Mouse (Mus musculus) lung, postnatal 0 days (tissue): ENCODE results near the gene Clasrp. TPM values are rescaled to one million over a fixed set of nuclear protein-coding genes. Genes with fewer than 3 reads are reported as not detected.

Experiments used
- ATAC-seq: fragments of 200-750 bp; cut with Nextera tagmentation; 2 replicates; pipeline ENCODE4 v1.8.0; 2017; ENCODE audit warnings: moderate library complexity
- DNase-seq: peaks from one replicate; pipeline ENCODE4 v3.0.0-alpha.2; 2016; ENCODE audit warnings: low spot score
- H3K27ac ChIP-seq: fragments of 300-500 bp; sonication (generic); 2 replicates; pipeline ENCODE4 v1.5.1; 2014; ENCODE audit warnings: antibody characterized with exemption, mild to moderate bottlenecking, low read length, mixed read lengths
- H3K27me3 ChIP-seq: fragments of 300-500 bp; sonication (generic); replicated peaks from 2 replicates; pipeline ENCODE4 v1.6.1; 2014; ENCODE audit warnings: low read length, mixed read lengths; ENCODE audit not compliant: insufficient read depth
- H3K36me3 ChIP-seq: fragments of 300-500 bp; sonication (generic); 2 replicates; pipeline ENCODE4 v1.6.1; 2014; ENCODE audit warnings: low read length, mixed read lengths; ENCODE audit not compliant: insufficient read depth
- H3K4me1 ChIP-seq: fragments of 300-500 bp; sonication (generic); 2 replicates; pipeline ENCODE4 v1.6.1; 2014; ENCODE audit warnings: antibody characterized with exemption, low read depth, low read length, mixed read lengths; ENCODE audit not compliant: insufficient read depth
- H3K4me2 ChIP-seq: fragments of 300-500 bp; sonication (generic); replicated peaks from 2 replicates; pipeline ENCODE4 v1.6.1; 2014; ENCODE audit warnings: low read depth, mild to moderate bottlenecking, low read length, moderate library complexity, mixed read lengths
- H3K4me3 ChIP-seq: fragments of 300-500 bp; sonication (generic); 2 replicates; pipeline ENCODE4 v1.5.1; 2014; ENCODE audit warnings: low read depth, low read length
- H3K9ac ChIP-seq: fragments of 300-500 bp; sonication (generic); replicated peaks from 2 replicates; pipeline ENCODE4 v1.6.1; 2014; ENCODE audit warnings: low read depth, mild to moderate bottlenecking
- H3K9me3 ChIP-seq: fragments of 300-500 bp; sonication (generic); 2 replicates; pipeline ENCODE4 v1.6.1; 2016; ENCODE audit warnings: low read length, mixed read lengths
- CTCF ChIP-seq: IDR thresholded peaks from 2 replicates; pipeline ENCODE4 v1.5.1; 2016; ENCODE audit warnings: antibody characterized with exemption, mild to moderate bottlenecking
- EP300 ChIP-seq: IDR thresholded peaks from 2 replicates; pipeline ENCODE4 v1.6.1; 2016; ENCODE audit warnings: antibody characterized with exemption, mild to moderate bottlenecking, control low read depth
- WGBS: fragments of 180-500 bp; shearing (Covaris S2); extraction: QIAGEN DNeasy Blood & Tissue Kit; methylation state at CpG from one replicate; pipeline ENCODE4 v1.1.7; 2014; 5-methylcytosine and 5-hydroxymethylcytosine counted together
- polyA plus RNA-seq: library from polyadenylated mRNA; unstranded; fragments of >200 nt; fragmentation: Nextera tagmentation; extraction: Ambion mirVana; gene quantifications from 2 replicates; pipeline ENCODE4 v1.2.1, GENCODE M21; 2015

Gene Clasrp
- polyA plus RNA-seq, 1 experiment from 2014 or later: 22.6 TPM

DNA sequence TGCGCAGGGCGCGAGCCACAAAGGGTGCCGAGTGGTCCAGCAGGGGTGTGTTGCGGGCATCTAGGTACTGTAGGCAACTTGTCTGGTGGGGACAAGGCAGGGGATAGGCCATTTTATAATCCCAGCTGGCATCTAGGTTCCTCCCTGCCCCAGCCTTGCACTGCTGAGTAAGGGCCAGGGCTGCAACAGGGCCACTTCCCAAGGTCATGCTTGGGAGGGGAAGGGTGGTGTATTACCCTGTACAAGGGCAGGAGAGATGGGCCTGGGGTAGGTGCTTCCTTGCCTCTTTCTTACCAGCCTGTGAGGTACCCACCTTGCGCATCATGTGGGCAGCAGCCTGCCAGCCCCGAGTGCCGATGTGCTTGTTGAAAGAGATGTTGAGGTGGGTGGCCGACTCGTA, 69.6 kb downstream of the Clasrp start:
- H3K9me3 ChIP-seq: no peaks in the 10 kb centered on the region
- H3K27ac ChIP-seq: no peak overlapping the region
- no peak overlapping the region for H3K9ac ChIP-seq
- H3K4me1 ChIP-seq: no peaks in the 10 kb centered on the region
- no peak overlapping the region for H3K4me3 ChIP-seq
- DNase-seq (no peak), ATAC-seq (no peak)
- no peak for TF ChIP-seq EP300
- TF ChIP-seq CTCF: no peak
- no peaks in the 10 kb centered on the region for H3K27me3 ChIP-seq
- no peak overlapping the region for H3K4me2 ChIP-seq
- WGBS: 92% methylated on average over 10 of the region's 10 CpGs
- H3K36me3 ChIP-seq: peaks cover 26% of the 10 kb centered on the region

DNA sequence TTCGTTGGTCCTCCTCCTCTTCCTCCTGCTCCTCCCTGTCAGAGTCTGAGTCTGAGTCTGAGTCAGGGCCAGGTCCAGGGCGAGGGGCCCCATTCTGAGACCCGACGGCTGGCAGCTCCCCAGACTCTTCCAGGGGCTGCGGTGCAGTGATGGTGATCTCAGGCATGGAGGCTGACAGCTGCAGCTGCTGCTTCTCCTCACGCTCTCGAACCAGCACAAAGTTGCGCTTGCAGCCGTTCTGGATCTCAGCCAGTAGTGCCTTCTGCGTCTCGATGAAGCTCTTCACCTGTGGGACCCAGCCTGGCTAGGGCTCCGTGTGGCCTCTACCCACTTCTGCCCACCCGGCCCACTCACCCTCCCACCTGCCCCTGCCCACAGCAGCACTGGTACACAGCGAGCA, 72.0 kb downstream of the Clasrp start:
- TF ChIP-seq CTCF (no peak), EP300 (no peak)
- no peaks in the 10 kb centered on the region for H3K9me3 ChIP-seq
- 76% methylated on average over 14 of the region's 14 CpGs for WGBS
- no peak overlapping the region for H3K4me2 ChIP-seq
- H3K36me3 ChIP-seq: peaks cover 26% of the 10 kb centered on the region
- no peak overlapping the region for H3K4me3 ChIP-seq
- DNase-seq (no peak), ATAC-seq (no peak)
- H3K27me3 ChIP-seq: no peaks in the 10 kb centered on the region
- no peaks in the 10 kb centered on the region for H3K4me1 ChIP-seq
- no peak overlapping the region for H3K9ac ChIP-seq
- no peak overlapping the region for H3K27ac ChIP-seq

DNA sequence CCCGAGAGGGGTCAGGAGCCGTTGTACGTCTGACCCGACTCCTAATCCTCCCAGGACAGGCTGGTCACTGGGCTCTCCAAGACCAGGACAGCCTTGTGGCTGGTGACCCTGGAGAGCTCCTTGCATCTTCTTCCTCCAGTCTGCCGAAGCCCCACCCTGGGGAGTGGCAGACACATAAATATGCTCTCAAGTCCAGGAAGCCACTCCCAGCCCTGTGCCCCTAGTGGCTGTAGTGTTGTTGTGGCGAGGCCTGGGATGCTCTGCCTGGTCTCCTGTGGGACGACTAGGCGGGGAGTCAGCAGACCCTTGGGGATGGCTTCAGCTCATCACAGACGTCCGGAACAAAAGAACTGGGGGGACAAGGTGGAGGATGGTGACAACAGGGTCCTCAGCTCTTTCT, 73.2 kb downstream of the Clasrp start:
- DNase-seq (peak; percentile 37), ATAC-seq (peak; percentile 44)
- WGBS: 67% methylated on average over 10 of the region's 10 CpGs
- Histone ChIP-seq H3K4me1 (no peaks in the 10 kb centered on the region), H3K27ac (no peak overlapping the region), H3K4me2 (no peak overlapping the region), H3K36me3 (peaks cover 26% of the 10 kb centered on the region), H3K27me3 (no peaks in the 10 kb centered on the region), H3K9ac (no peak overlapping the region), H3K9me3 (no peaks in the 10 kb centered on the region), H3K4me3 (no peak overlapping the region)
- TF ChIP-seq EP300 (no peak), CTCF (peak; percentile 56)

Other genes with a start within 250 kb of the Clasrp start
- 6.5 and 7.6 TPM in 2 replicates for gene Cd3eap, start 245.0 kb downstream of the Clasrp start, polyA plus RNA-seq
- 4.1 and 4.2 TPM in 2 replicates for gene Ppp1r13l, start 244.7 kb downstream of the Clasrp start, polyA plus RNA-seq
- 8.9 and 9.4 TPM in 2 replicates for gene Ercc2, start 222.5 kb downstream of the Clasrp start, polyA plus RNA-seq
- 28.1 and 31.4 TPM in 2 replicates for gene Klc3, start 200.4 kb downstream of the Clasrp start, polyA plus RNA-seq
- 34.0 and 42.4 TPM in 2 replicates for gene Ckm, start 199.7 kb downstream of the Clasrp start, polyA plus RNA-seq
- gene Mark4, start 145.7 kb downstream of the Clasrp start, polyA plus RNA-seq: 7.4 and 7.9 TPM in 2 replicates
- 1.1 and 1.4 TPM in 2 replicates for gene Exoc3l2, start 141.2 kb downstream of the Clasrp start, polyA plus RNA-seq
- gene Bloc1s3, start 96.1 kb downstream of the Clasrp start, polyA plus RNA-seq: 2.6 and 3.0 TPM in 2 replicates
- gene Trappc6a, start 96.1 kb downstream of the Clasrp start, polyA plus RNA-seq: 85.5 and 91.9 TPM in 2 replicates
- 0.05 and 0.15 TPM in 2 replicates for gene Nkpd1, start 86.6 kb downstream of the Clasrp start, polyA plus RNA-seq
- 19.1 and 20.3 TPM in 2 replicates for gene Ppp1r37, start 41.4 kb downstream of the Clasrp start, polyA plus RNA-seq
- gene Zfp296, start 27.2 kb downstream of the Clasrp start, polyA plus RNA-seq: 0.76 and 0.88 TPM in 2 replicates
- 161 and 163 TPM in 2 replicates for gene Gemin7, start 26.9 kb downstream of the Clasrp start, polyA plus RNA-seq
- gene Relb, start 25.0 kb upstream of the Clasrp start, polyA plus RNA-seq: 15.6 and 29.8 TPM in 2 replicates
- gene Clptm1, start 60.5 kb upstream of the Clasrp start, polyA plus RNA-seq: 76.9 and 78.8 TPM in 2 replicates
- 4.2 and 4.9 TPM in 2 replicates for gene Apoc2, start 73.5 kb upstream of the Clasrp start, polyA plus RNA-seq
- not detected in 2 replicates for gene Gm44805, start 76.9 kb upstream of the Clasrp start, polyA plus RNA-seq
- 0.38 and 0.88 TPM in 2 replicates for gene Apoc4, start 77.0 kb upstream of the Clasrp start, polyA plus RNA-seq
- 61.1 and 63.8 TPM in 2 replicates for gene Apoc1, start 88.2 kb upstream of the Clasrp start, polyA plus RNA-seq
- gene Apoe, start 94.7 kb upstream of the Clasrp start, polyA plus RNA-seq: 768 and 1,006 TPM in 2 replicates
- gene Tomm40, start 111.0 kb upstream of the Clasrp start, polyA plus RNA-seq: 60.8 and 62.4 TPM in 2 replicates
- gene Nectin2, start 146.0 kb upstream of the Clasrp start, polyA plus RNA-seq: 113 and 116 TPM in 2 replicates
- 477 and 507 TPM in 2 replicates for gene Bcam, start 166.5 kb upstream of the Clasrp start, polyA plus RNA-seq
- 18.4 and 23.9 TPM in 2 replicates for gene Cblc, start 192.3 kb upstream of the Clasrp start, polyA plus RNA-seq
- gene Bcl3, start 218.3 kb upstream of the Clasrp start, polyA plus RNA-seq: 8.3 and 20.0 TPM in 2 replicates
- gene Gm19345, start 247.5 kb upstream of the Clasrp start, polyA plus RNA-seq: 0.12 and 0.24 TPM in 2 replicates